ENCODE assay signal across 9 mouse cellular contexts in genomic region chr7:144425953-144426352, GRCm38 (mm10). TPM values are rescaled to one million over a fixed set of nuclear protein-coding genes. Genes with fewer than 3 reads are reported as not detected.
DNase-seq lines count a peak whose midpoint lies in the region; ATAC-seq and TF ChIP-seq lines count a peak whose summit lies in the region.
"Had no signal": no experiment of that assay in that cellular context is flagged by ENCODE, and none has a peak within 500 bp of the region (broad histone marks: within the 10 kb centered on the region; RNA-seq: fewer than 3 reads in every experiment).

No protein-coding gene starts in this region.

- no peak for TF ChIP-seq POLR2A in kidney, adult 2 months (IDR thresholded peaks at IDR 0.05; ENCODE audit: low read depth, low read length)
- TF ChIP-seq POLR2A in bone marrow macrophage, adult 2 months (IDR thresholded peaks at IDR 0.05; ENCODE audit: borderline replicate concordance, low read depth, low read length): no peak

- no peak overlapping the region for H3K27ac ChIP-seq in kidney, adult 2 months (ENCODE audit: insufficient read depth, low read depth, low read length)
- H3K27ac ChIP-seq in kidney, embryonic 14.5 days (ENCODE audit: low read depth, low read length): no peak overlapping the region
- H3K27ac ChIP-seq in bone marrow macrophage, adult 2 months (ENCODE audit: insufficient read depth, low read depth, low read length): no peak overlapping the region
- H3K27ac ChIP-seq in forebrain, embryonic 11.5 days (ENCODE audit: low read depth, low read length): no peak overlapping the region
- H3K27ac ChIP-seq in midbrain, embryonic 15.5 days: 0 out of 2 replicates have a peak overlapping the region, but pooled peaks have one; percentile 55
- H3K27ac ChIP-seq: liver, embryonic 15.5 days had no signal

- no peak overlapping the region for H3K9ac ChIP-seq in kidney, embryonic 14.5 days (ENCODE audit: low read depth, low read length)
- H3K9ac ChIP-seq in forebrain, embryonic 11.5 days (ENCODE audit: low read length): no peak overlapping the region
- H3K9ac ChIP-seq in midbrain, embryonic 15.5 days: no peak overlapping the region
- H3K9ac ChIP-seq: liver, embryonic 15.5 days had no signal

- peak; percentile 30 for DNase-seq in kidney, adult 2 months
- peak; percentile 81 for DNase-seq in forebrain, embryonic 11.5 days (ENCODE audit: low spot score)
- DNase-seq in layer of hippocampus, adult 9-10 months (ENCODE audit: low spot score): peak; percentile 48
- no peak for DNase-seq in Muller cell, postnatal 12 days (ENCODE audit: inconsistent ontology term)

- H3K9me3 ChIP-seq in kidney, embryonic 14.5 days (ENCODE audit: control insufficient read depth, low read length): no peaks in the 10 kb centered on the region
- no peaks in the 10 kb centered on the region for H3K9me3 ChIP-seq in E14TG2a.4 (ENCODE audit: low read length)
- no peaks in the 10 kb centered on the region for H3K9me3 ChIP-seq in forebrain, embryonic 11.5 days (ENCODE audit: control insufficient read depth, low read length)
- H3K9me3 ChIP-seq in midbrain, embryonic 15.5 days: no peaks in the 10 kb centered on the region
- H3K9me3 ChIP-seq: liver, embryonic 15.5 days had no signal

- H3K36me3 ChIP-seq in kidney, adult 2 months (ENCODE audit: control insufficient read depth, insufficient read depth, low read length): no peaks in the 10 kb centered on the region
- no peaks in the 10 kb centered on the region for H3K36me3 ChIP-seq in kidney, embryonic 14.5 days (ENCODE audit: control insufficient read depth, insufficient read depth, low read length)
- H3K36me3 ChIP-seq in E14TG2a.4 (ENCODE audit: insufficient read depth, low read length): no peaks in the 10 kb centered on the region
- H3K36me3 ChIP-seq in forebrain, embryonic 11.5 days (ENCODE audit: control insufficient read depth, insufficient read depth, low read length): no peaks in the 10 kb centered on the region
- H3K36me3 ChIP-seq in midbrain, embryonic 15.5 days (replicated peaks): no peaks in the 10 kb centered on the region
- H3K36me3 ChIP-seq: liver, embryonic 15.5 days had no signal

- WGBS in kidney, adult 2 months: 10% methylated on average over 8 of the region's 8 CpGs
- 11% methylated on average over 8 of the region's 8 CpGs for WGBS in kidney, embryonic 14.5 days
- 7% methylated on average over 8 of the region's 8 CpGs for WGBS in forebrain, embryonic 11.5 days
- WGBS in midbrain, embryonic 15.5 days: 7% methylated on average over 8 of the region's 8 CpGs

- H3K27me3 ChIP-seq in kidney, adult 2 months (replicated peaks; ENCODE audit: control insufficient read depth, insufficient read depth, low read length): no peaks in the 10 kb centered on the region
- H3K27me3 ChIP-seq in kidney, embryonic 14.5 days (ENCODE audit: control insufficient read depth, insufficient read depth, low read length): no peaks in the 10 kb centered on the region
- H3K27me3 ChIP-seq in E14TG2a.4 (ENCODE audit: insufficient read depth, low read length): peaks cover 11% of the 10 kb centered on the region
- no peaks in the 10 kb centered on the region for H3K27me3 ChIP-seq in forebrain, embryonic 11.5 days (ENCODE audit: control insufficient read depth, insufficient read depth, low read length)
- H3K27me3 ChIP-seq in midbrain, embryonic 15.5 days (replicated peaks): no peaks in the 10 kb centered on the region

- no peak overlapping the region for H3K4me2 ChIP-seq in kidney, embryonic 14.5 days (replicated peaks; ENCODE audit: low read depth, low read length)
- H3K4me2 ChIP-seq in forebrain, embryonic 11.5 days (ENCODE audit: low read depth, low read length, severe bottlenecking): no peak overlapping the region
- no peak overlapping the region for H3K4me2 ChIP-seq in midbrain, embryonic 15.5 days
- H3K4me2 ChIP-seq: liver, embryonic 15.5 days had no signal

- no peaks in the 10 kb centered on the region for H3K4me1 ChIP-seq in kidney, adult 2 months (ENCODE audit: control insufficient read depth, insufficient read depth, low read length)
- H3K4me1 ChIP-seq in kidney, embryonic 14.5 days (ENCODE audit: control insufficient read depth, insufficient read depth, low read length): no peaks in the 10 kb centered on the region
- H3K4me1 ChIP-seq in E14TG2a.4 (replicated peaks; ENCODE audit: low read depth, low read length): peaks cover 8% of the 10 kb centered on the region
- no peaks in the 10 kb centered on the region for H3K4me1 ChIP-seq in bone marrow macrophage, adult 2 months (ENCODE audit: control insufficient read depth, insufficient read depth, low read length)
- H3K4me1 ChIP-seq in forebrain, embryonic 11.5 days (replicated peaks; ENCODE audit: control insufficient read depth, insufficient read depth, low read length): no peaks in the 10 kb centered on the region
- H3K4me1 ChIP-seq in midbrain, embryonic 15.5 days: peaks cover 8% of the 10 kb centered on the region
- H3K4me1 ChIP-seq: liver, embryonic 15.5 days had no signal

- peak; percentile 86 for TF ChIP-seq CTCF in kidney, adult 2 months (conservative IDR thresholded peaks at IDR 0.05; ENCODE audit: insufficient read depth, insufficient read length, low read depth, low read length)
- peak; percentile 94 for TF ChIP-seq CTCF in E14TG2a.4 (conservative IDR thresholded peaks at IDR 0.05; ENCODE audit: low read length)
- TF ChIP-seq CTCF in bone marrow macrophage, adult 2 months (IDR thresholded peaks at IDR 0.05; ENCODE audit: low read depth, low read length): peak; percentile 97

- ATAC-seq in kidney, embryonic 14.5 days (ENCODE audit: low FRiP score, low TSS enrichment): no peak
- no peak for ATAC-seq in forebrain, embryonic 11.5 days (replicated peaks; ENCODE audit: low FRiP score)
- ATAC-seq in midbrain, embryonic 15.5 days (replicated peaks): peak; percentile 43

- H3K4me3 ChIP-seq in kidney, adult 2 months (ENCODE audit: insufficient read depth, low read depth, low read length): no peak overlapping the region
- H3K4me3 ChIP-seq in kidney, embryonic 14.5 days (ENCODE audit: low read length): no peak overlapping the region
- no peak overlapping the region for H3K4me3 ChIP-seq in E14TG2a.4 (replicated peaks; ENCODE audit: low read length)
- no peak overlapping the region for H3K4me3 ChIP-seq in bone marrow macrophage, adult 2 months (ENCODE audit: insufficient read depth, low read length)
- no peak overlapping the region for H3K4me3 ChIP-seq in forebrain, embryonic 11.5 days (ENCODE audit: low read depth, low read length)
- no peak overlapping the region for H3K4me3 ChIP-seq in midbrain, embryonic 15.5 days
- H3K4me3 ChIP-seq: liver, embryonic 15.5 days had no signal

RNA-seq across cellular contexts. Expression of gene Cttn, which starts 44.9 kb away (rescaled TPM):
- polyA plus RNA-seq in kidney, adult 2 months (2012; rRNA removed): 85.8 and 91.3 TPM in 2 replicates
- 85.1 and 177 TPM in 2 replicates for polyA plus RNA-seq in kidney, embryonic 14.5 days (2014; fragmentation: Nextera tagmentation; extraction: Ambion mirVana)
- polyA plus RNA-seq in bone marrow macrophage, adult 2 months (2012; ENCODE audit: insufficient read depth, insufficient read length, missing spikeins): 0.92 and 0.97 TPM in 2 replicates
- 183 and 190 TPM in 2 replicates for polyA plus RNA-seq in forebrain, embryonic 11.5 days (2014; fragmentation: Nextera tagmentation; extraction: Ambion mirVana)
- polyA plus RNA-seq in midbrain, embryonic 15.5 days (2015; fragmentation: Nextera tagmentation; extraction: Ambion mirVana): 189 and 191 TPM in 2 replicates

Comparison
In these comparisons a context has a peak if more than half of its experiments do, and no peak if none do; other contexts are left out.
1. RNA of gene Cttn, which starts 44.9 kb away (polyA plus RNA-seq): 189 to 191 TPM in midbrain, embryonic 15.5 days, 183 to 190 TPM in forebrain, embryonic 11.5 days, 85.1 to 177 TPM in kidney, embryonic 14.5 days and 85.8 to 91.3 TPM in kidney, adult 2 months; 0.92 to 0.97 TPM in bone marrow macrophage, adult 2 months; every median in the first group is over 10 times any median in the second.
2. Peak in every context shown above with its lines, with median percentiles within 50 percentile points of each other: CTCF ChIP-seq.